Mouse (Mus musculus): ENCODE results near the gene Trf.

- TF ChIP-seq MYOD1 (IDR thresholded peaks at IDR 0.05; ENCODE audit: control insufficient read depth, insufficient read length, low read depth) (no peak), CTCF (IDR thresholded peaks at IDR 0.05; ENCODE audit: control insufficient read depth, insufficient read depth, insufficient read length) (no peak)
Measured at GRCm38 (mm10) chr9:103201561-103202260, 28.5 kb downstream of the Trf start, which contains the start of gene Srprb.

Data from C2C12 (cell line).